Comparison of ENCODE assay signal across 8 mouse cellular contexts in the genomic region with DNA sequence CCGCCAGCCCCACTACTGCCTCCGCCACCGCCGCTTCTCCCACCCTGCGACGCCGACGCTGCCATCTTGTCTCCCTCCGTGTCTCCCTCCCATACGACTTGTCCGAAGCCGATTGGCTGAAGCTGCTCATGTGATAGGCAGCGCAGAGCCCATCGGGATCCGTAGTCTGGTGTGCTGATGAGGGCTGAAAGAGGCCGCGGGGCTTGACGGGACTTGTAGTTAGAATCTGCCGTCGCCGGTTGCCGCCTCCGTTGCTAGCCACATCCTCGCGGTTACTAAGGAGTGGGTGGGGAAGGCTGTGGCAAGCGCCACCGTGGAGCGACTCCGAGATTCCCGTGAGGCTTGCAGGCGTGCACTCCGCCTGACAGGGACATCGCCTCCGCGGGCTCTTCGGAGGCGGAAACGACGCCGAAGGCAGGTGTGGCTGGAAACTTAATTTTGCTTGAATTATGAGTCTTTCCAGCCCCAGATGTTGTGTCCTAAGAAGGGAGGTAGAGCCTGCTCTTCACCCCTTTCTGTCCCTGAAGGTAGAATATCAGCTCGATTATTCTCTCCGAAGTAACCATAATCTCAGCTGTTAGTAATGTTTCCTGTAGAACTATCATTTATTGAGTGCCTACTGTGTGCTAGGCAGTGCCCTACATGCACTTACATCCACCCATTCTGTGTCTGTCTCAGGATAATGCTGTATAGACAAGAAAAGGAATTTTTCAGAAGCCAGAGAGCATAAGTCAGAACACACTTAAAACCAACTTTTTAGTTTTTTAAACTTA. TPM values are rescaled to one million over a fixed set of nuclear protein-coding genes. Genes with fewer than 3 reads are reported as not detected.
DNase-seq lines count a peak whose midpoint lies in the region; ATAC-seq lines count a peak whose summit lies in the region.

Gene Xrra1, plus strand, starts transcription at position 304 of the 773 bp plus-strand sequence.

- no peaks in the 10 kb centered on the region for H3K27me3 ChIP-seq in forebrain, embryonic 14.5 days (replicated peaks; ENCODE audit: control insufficient read depth, insufficient read depth, low read length)
- H3K27me3 ChIP-seq in neural tube, embryonic 15.5 days (replicated peaks): no peaks in the 10 kb centered on the region

- peak within 1 kb of the TSS; percentile 71 for H3K9ac ChIP-seq in forebrain, embryonic 14.5 days (ENCODE audit: low read length)
- peak within 1 kb of the TSS; percentile 89 for H3K9ac ChIP-seq in neural tube, embryonic 15.5 days (replicated peaks)

- peak within 1 kb of the TSS; percentile 50; the same call in 1 of the 2 replicates for H3K27ac ChIP-seq in forebrain, embryonic 14.5 days (ENCODE audit: low read depth, low read length)
- peak within 1 kb of the TSS; percentile 89 for H3K27ac ChIP-seq in neural tube, embryonic 15.5 days (replicated peaks)

- H3K4me1 ChIP-seq in forebrain, embryonic 14.5 days (ENCODE audit: control insufficient read depth, insufficient read depth, low read length): peaks cover 7% of the 10 kb centered on the region
- H3K4me1 ChIP-seq in neural tube, embryonic 15.5 days: peaks cover 27% of the 10 kb centered on the region

- H3K4me2 ChIP-seq in forebrain, embryonic 14.5 days (ENCODE audit: low read length): peak within 1 kb of the TSS; percentile 63
- H3K4me2 ChIP-seq in neural tube, embryonic 15.5 days: peak within 1 kb of the TSS; percentile 83

- WGBS in forebrain, embryonic 14.5 days: under 1% methylated on average over 42 of the region's 42 CpGs
- under 1% methylated on average over 42 of the region's 42 CpGs for WGBS in neural tube, embryonic 15.5 days

- peak; percentile 99 for DNase-seq in ES-CJ7 (ENCODE audit: low read depth, low spot score)
- peak; percentile 94 for DNase-seq in cerebellum, adult 11 months
- peak; percentile 100 for DNase-seq in forebrain, embryonic 14.5 days (ENCODE audit: low spot score)
- peak; percentile 93 to 95 for DNase-seq in heart, postnatal 14 days
- DNase-seq in layer of hippocampus, adult 11-12 months (ENCODE audit: low spot score): peak; percentile 99
- peak; percentile 99 for DNase-seq in lung, adult 18-20 months
- DNase-seq in testis, postnatal 14 days (ENCODE audit: low spot score): peak; percentile 98

- intact Hi-C loops in heart, postnatal 14 days (cut with DNase I): no loop called here

- H3K4me3 ChIP-seq in forebrain, embryonic 14.5 days (ENCODE audit: low read depth, low read length): peak within 1 kb of the TSS; percentile 58
- H3K4me3 ChIP-seq in neural tube, embryonic 15.5 days (replicated peaks): peak within 1 kb of the TSS; percentile 82

- peaks cover 19% of the 10 kb centered on the region; the same call in 1 of the 2 replicates for H3K36me3 ChIP-seq in forebrain, embryonic 14.5 days (ENCODE audit: control insufficient read depth, insufficient read depth, low read length)
- no peaks in the 10 kb centered on the region for H3K36me3 ChIP-seq in neural tube, embryonic 15.5 days

- H3K9me3 ChIP-seq in forebrain, embryonic 14.5 days (replicated peaks; ENCODE audit: control insufficient read depth, low read length): no peaks in the 10 kb centered on the region
- no peaks in the 10 kb centered on the region for H3K9me3 ChIP-seq in neural tube, embryonic 15.5 days (replicated peaks)

- ATAC-seq in forebrain, embryonic 14.5 days: peak; percentile 99
- peak; percentile 98 for ATAC-seq in neural tube, embryonic 15.5 days (ENCODE audit: low FRiP score)

RNA-seq across cellular contexts. Expression of gene Xrra1, which starts in this region (rescaled TPM):
- polyA plus RNA-seq in forebrain, embryonic 14.5 days (2014; fragmentation: Nextera tagmentation; extraction: Ambion mirVana): 0.39 and 0.64 TPM in 2 replicates
- total RNA-seq in heart, postnatal 14 days (2021): 1 to 10 TPM in 1 of 2 experiments, not detected in 1; 1.1 TPM
- polyA plus RNA-seq in neural tube, embryonic 15.5 days (2015; fragmentation: Nextera tagmentation; extraction: Ambion mirVana): 0.84 and 0.97 TPM in 2 replicates

Comparison
In these comparisons a context has a peak if more than half of its experiments do, and no peak if none do; other contexts are left out.
1. Peak in every context shown above with its lines: DNase-seq, ATAC-seq, H3K4me3 ChIP-seq and H3K27ac ChIP-seq.
2. Peak in DNase-seq, ATAC-seq, H3K4me3 ChIP-seq, H3K27ac ChIP-seq, H3K9ac ChIP-seq and H3K4me2 ChIP-seq in forebrain, embryonic 14.5 days; RNA of the gene not detected or under 1 TPM.
3. Peak in ATAC-seq, H3K4me3 ChIP-seq, H3K27ac ChIP-seq, H3K9ac ChIP-seq and H3K4me2 ChIP-seq in neural tube, embryonic 15.5 days; RNA of the gene not detected or under 1 TPM.